8 mouse cellular contexts compared by ENCODE assay signal in the genomic region with DNA sequence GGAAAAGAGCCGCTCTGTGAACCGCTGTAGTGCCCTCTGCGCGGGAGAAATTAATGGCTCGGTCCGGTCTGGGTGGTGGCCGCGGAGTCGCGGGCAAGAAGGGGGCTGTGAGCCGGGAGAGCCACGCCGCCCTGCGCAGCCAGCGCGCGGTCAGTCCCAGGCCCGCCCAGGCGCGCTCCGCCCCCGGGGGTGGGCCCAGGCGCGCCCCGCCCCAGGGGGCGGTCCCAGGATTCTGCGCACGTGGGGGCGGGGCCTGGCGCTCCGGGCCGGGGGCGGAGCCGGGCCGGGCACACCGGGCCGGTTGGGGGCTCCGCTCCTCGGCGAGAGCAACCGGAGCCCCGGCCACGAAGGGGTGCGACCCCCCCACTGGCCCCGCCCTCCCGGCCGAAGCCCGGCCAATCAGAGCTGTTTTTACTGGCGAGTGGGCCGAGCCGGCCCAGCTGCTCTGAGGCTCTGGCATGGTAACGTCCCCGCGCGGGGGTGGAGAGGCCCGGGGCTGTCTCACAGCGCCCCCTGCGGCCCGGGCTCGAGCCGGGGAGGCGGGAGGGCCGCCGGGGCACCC. TPM values are rescaled to one million over a fixed set of nuclear protein-coding genes. Genes with fewer than 3 reads are reported as not detected.
DNase-seq lines count a peak whose midpoint lies in the region; ATAC-seq and TF ChIP-seq lines count a peak whose summit lies in the region.

A gene (plus strand): TSS at position 275 of the 562 bp plus-strand sequence.

- H3K4me2 ChIP-seq in hindbrain, embryonic 14.5 days (replicated peaks) = peak within 1 kb of the TSS; percentile 73

- peak within 1 kb of the TSS; percentile 69 for H3K4me3 ChIP-seq in hindbrain, embryonic 14.5 days (replicated peaks; ENCODE audit: low read length)

- peak; percentile 92 for TF ChIP-seq CTCF in Patski (IDR thresholded peaks at IDR 0.05)

- peak within 1 kb of the TSS; percentile 89 for H3K27ac ChIP-seq in hindbrain, embryonic 14.5 days

- peak within 1 kb of the TSS; percentile 76 for H3K9ac ChIP-seq in hindbrain, embryonic 14.5 days

- CTCF ChIA-PET in Patski (lab: Charles Lee) = no interaction called here

- no peaks in the 10 kb centered on the region for H3K9me3 ChIP-seq in hindbrain, embryonic 14.5 days (ENCODE audit: control insufficient read depth, low read length)

- in situ Hi-C loops in Patski (cut with MboI; ENCODE audit: low pct_unique_long_range_greater_than_20kb) = no loop called here

- peaks cover 19% of the 10 kb centered on the region for H3K4me1 ChIP-seq in hindbrain, embryonic 14.5 days (replicated peaks; ENCODE audit: control insufficient read depth, insufficient read depth, low read length)

- POLR2A ChIA-PET in Patski (lab: Charles Lee) = interaction anchor here (0.6 kb wide), 2 partner anchors 12 to 32 kb away, joined by 3 to 6 read pairs; no protein-coding TSS in a partner anchor

- under 1% methylated on average over 52 of the region's 64 CpGs for WGBS in hindbrain, embryonic 14.5 days

- peak; percentile 37 for DNase-seq in Patski (ENCODE audit: low read depth, low spot score)
- peak; percentile 96 to 97 for DNase-seq in cerebellum, postnatal 14 days
- DNase-seq in frontal cortex, postnatal 25 days (ENCODE audit: low spot score in 2 of 2) = peak; percentile 90 to 92
- DNase-seq in hindbrain, embryonic 14.5 days (ENCODE audit: low spot score) = peak; percentile 93
- DNase-seq in layer of hippocampus, postnatal 36 days = peak; percentile 95 to 96
- peak; percentile 93 for DNase-seq in lung, postnatal 36 days
- peak; percentile 95 for DNase-seq in retina, postnatal 1 day
- peak; percentile 90 to 91 for DNase-seq in urinary bladder, adult 18-20 months (ENCODE audit: low spot score in 2 of 2)

- H3K27me3 ChIP-seq in Patski = no peaks in the 10 kb centered on the region
- no peaks in the 10 kb centered on the region for H3K27me3 ChIP-seq in hindbrain, embryonic 14.5 days (ENCODE audit: control insufficient read depth, insufficient read depth, low read length)

- ATAC-seq in Patski = peak; percentile 79
- peak; percentile 96 for ATAC-seq in hindbrain, embryonic 14.5 days (ENCODE audit: low FRiP score)

- no peaks in the 10 kb centered on the region for H3K36me3 ChIP-seq in hindbrain, embryonic 14.5 days (replicated peaks; ENCODE audit: control insufficient read depth, insufficient read depth)

RNA-seq across cellular contexts. Expression of the gene that starts here (rescaled TPM):
- polyA plus RNA-seq in Patski (2021) = 101 TPM
- 84.7 and 89.6 TPM in 2 replicates for polyA plus RNA-seq in hindbrain, embryonic 14.5 days (2014; fragmentation: Nextera tagmentation; extraction: Ambion mirVana)
- total RNA-seq in layer of hippocampus, postnatal 36 days (2021) = 10 to 100 TPM; 96.8 to 98.3 TPM

Comparison
In these comparisons a context has a peak if more than half of its experiments do, and no peak if none do; other contexts are left out.
1. Peak in every context shown above with its lines: DNase-seq, ATAC-seq, H3K4me3 ChIP-seq and H3K27ac ChIP-seq.
2. DNase-seq: peak in every context shown above with its lines; median percentile 96 in cerebellum, postnatal 14 days; 96 in layer of hippocampus, postnatal 36 days; 95 in retina, postnatal 1 day; 93 in hindbrain, embryonic 14.5 days; 93 in lung, postnatal 36 days; 91 in frontal cortex, postnatal 25 days; 90 in urinary bladder, adult 18-20 months; 37 in Patski.